Mouse (Mus musculus) E14TG2a.4 (cell line): ENCODE measurements around the gene Rab3d.

Experiments
- CTCF ChIP-seq: conservative IDR thresholded peaks from 2 replicates; pipeline ENCODE4 v1.5.1; 2014; ENCODE audit warnings: low read length
- NANOG ChIP-seq: IDR thresholded peaks from 2 replicates; pipeline ENCODE4 v1.6.1; 2014; ENCODE audit warnings: borderline replicate concordance, low read length, mixed read lengths
- POU5F1 ChIP-seq: IDR thresholded peaks from 2 replicates; pipeline ENCODE4 v1.6.1; 2014; ENCODE audit warnings: low read length, borderline replicate concordance

GRCm38 (mm10) chr9:21947540-21948130 lies 29.6 kb upstream of the Rab3d start:
- TF ChIP-seq CTCF (no peak), NANOG (no peak), POU5F1 (no peak)
